Mouse (Mus musculus): ENCODE measurements around the gene Gm12355.

DNA sequence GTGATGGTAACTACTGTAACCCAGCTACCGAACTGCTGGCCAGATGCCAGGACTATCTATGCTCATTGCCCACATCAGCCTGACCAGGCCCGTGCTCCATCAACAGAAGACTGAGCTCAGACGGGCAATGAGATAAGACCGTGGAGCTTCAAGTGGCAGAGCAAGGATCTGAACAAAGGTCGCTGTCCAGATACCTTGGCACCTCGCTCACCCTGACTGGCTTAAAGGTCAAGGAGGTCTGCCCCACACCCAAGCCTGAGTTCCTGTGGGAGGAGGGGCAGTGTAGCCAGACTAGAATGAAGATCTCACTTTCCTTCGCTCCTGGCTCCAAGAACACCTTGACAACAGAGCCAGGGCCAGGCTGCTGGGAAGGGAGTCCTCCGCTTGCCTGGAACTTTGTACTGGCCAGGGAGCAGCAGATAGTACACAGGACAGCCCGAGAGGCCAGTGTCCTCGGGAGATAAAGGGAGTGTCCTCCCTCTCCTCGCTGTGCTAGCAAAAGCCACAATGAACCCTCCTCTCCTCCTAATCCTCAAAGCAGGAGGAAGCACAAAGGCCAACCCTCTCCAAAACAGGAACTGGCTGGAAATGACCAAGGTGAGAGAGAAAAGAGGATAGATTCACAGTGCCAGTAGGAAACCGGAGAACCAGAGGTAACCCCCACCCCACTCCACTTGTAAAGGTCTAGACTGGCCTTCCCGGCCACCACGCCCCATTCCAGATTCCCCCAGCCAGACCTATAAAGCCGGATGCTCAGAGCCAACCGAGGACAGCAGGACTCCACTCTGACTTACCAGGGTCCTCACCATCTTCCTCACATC is 45.0 kb downstream of the Gm12355 start:
- TF ChIP-seq POLR2AphosphoS2 (IDR thresholded peaks at IDR 0.05; ENCODE audit: insufficient read length, low read depth) (no peak), POLR2A (IDR thresholded peaks at IDR 0.05; ENCODE audit: insufficient read length, low read depth) (no peak), MYOG (IDR thresholded peaks at IDR 0.05; ENCODE audit: control insufficient read depth in 1 of 3, insufficient read depth in 1 of 3, insufficient read length in 2 of 3, low read depth in 2 of 3) (no peak), USF1 (IDR thresholded peaks at IDR 0.05; ENCODE audit: low read depth) (no peak), TCF12 (IDR thresholded peaks at IDR 0.05; ENCODE audit: insufficient read depth, poor library complexity, severe bottlenecking) (no peak), TCF3 (IDR thresholded peaks at IDR 0.05; ENCODE audit: insufficient read length, low read depth) (no peak), MAX (IDR thresholded peaks at IDR 0.05; ENCODE audit: low read depth) (no peak), E2F4 (IDR thresholded peaks at IDR 0.05; ENCODE audit: insufficient read depth) (no peak), CEBPB (IDR thresholded peaks at IDR 0.05; ENCODE audit: insufficient read depth, poor library complexity, severe bottlenecking) (no peak), MYOD1 (IDR thresholded peaks at IDR 0.05; ENCODE audit: control insufficient read depth in 1 of 3, insufficient read length in 2 of 3, low read depth in 2 of 3) (no peak), SRF (IDR thresholded peaks at IDR 0.05; ENCODE audit: control insufficient read depth, insufficient read length, low read depth) (no peak), REST (IDR thresholded peaks at IDR 0.05; ENCODE audit: insufficient read depth, insufficient read length) (no peak)
